Mouse (Mus musculus): ENCODE data around the gene Zrsr1.

The Zrsr1 gene

GRCm38 (mm10) chr11:23013580-23014294, 41.9 kb downstream of the Zrsr1 start:
- no peak for DNase-seq

- no peak for DNase-seq
Measured at GRCm38 (mm10) chr11:23014996-23015395, 43.2 kb downstream of the Zrsr1 start.

GRCm38 (mm10) chr11:23017943-23018342, 46.1 kb downstream of the Zrsr1 start:
- no peak for DNase-seq

- DNase-seq = no peak
Measured at GRCm38 (mm10) chr11:23020116-23020770, 48.4 kb downstream of the Zrsr1 start.

- no peak for DNase-seq
Measured at GRCm38 (mm10) chr11:23020841-23021240, 49.0 kb downstream of the Zrsr1 start.

GRCm38 (mm10) chr11:23023155-23023554, 51.4 kb downstream of the Zrsr1 start:
- no peak for DNase-seq

GRCm38 (mm10) chr11:23024169-23024568, 52.4 kb downstream of the Zrsr1 start:
- DNase-seq = no peak

All from kidney, adult 8-10 months (tissue).